Mouse (Mus musculus) ES-Bruce4 (cell line): ENCODE measurements around the gene Erlin1. TPM values are rescaled to one million over a fixed set of nuclear protein-coding genes. Genes with fewer than 3 reads are reported as not detected.

Source experiments
- H3K27ac ChIP-seq: 2 replicates; pipeline ENCODE4 v1.5.1; 2012; ENCODE audit warnings: low read length, inconsistent platforms; ENCODE audit not compliant: insufficient read depth
- H3K27me3 ChIP-seq: 2 replicates; pipeline ENCODE4 v1.6.1; 2012; ENCODE audit warnings: mild to moderate bottlenecking, low read length, inconsistent platforms; ENCODE audit not compliant: control insufficient read depth, poor library complexity, insufficient read depth, severe bottlenecking
- H3K36me3 ChIP-seq: 2 replicates; pipeline ENCODE4 v1.6.1; 2012; ENCODE audit warnings: inconsistent platforms, mild to moderate bottlenecking, low read length, moderate library complexity; ENCODE audit not compliant: control insufficient read depth, poor library complexity, insufficient read depth, severe bottlenecking
- H3K4me1 ChIP-seq: one replicate; pipeline ENCODE4 v1.8.1; 2011; ENCODE audit warnings: low read length; ENCODE audit not compliant: control insufficient read depth, insufficient read depth
- H3K4me3 ChIP-seq: 2 replicates; pipeline ENCODE4 v1.5.1; 2011; ENCODE audit warnings: low read depth, mild to moderate bottlenecking, low read length
- H3K9ac ChIP-seq: 2 replicates; pipeline ENCODE4 v1.6.1; 2012; ENCODE audit warnings: low read depth, mild to moderate bottlenecking, inconsistent platforms; ENCODE audit not compliant: poor library complexity, severe bottlenecking
- H3K9me3 ChIP-seq: replicated peaks from 2 replicates; pipeline ENCODE4 v1.6.1; 2012; ENCODE audit warnings: mild to moderate bottlenecking, low read length, inconsistent platforms; ENCODE audit not compliant: control insufficient read depth, poor library complexity, insufficient read depth, severe bottlenecking
- CTCF ChIP-seq: IDR thresholded peaks from one replicate; pipeline ENCODE4 v1.8.1; 2011; ENCODE audit warnings: low read depth, low read length
- EP300 ChIP-seq: IDR thresholded peaks from 2 replicates; pipeline ENCODE4 v1.6.1; 2011; ENCODE audit warnings: low read depth, low read length; ENCODE audit not compliant: insufficient read depth
- POLR2A ChIP-seq: IDR thresholded peaks from one replicate; pipeline ENCODE4 v1.8.1; 2011; ENCODE audit warnings: low read length; ENCODE audit not compliant: insufficient read depth
- polyA plus RNA-seq: library from polyadenylated mRNA; stranded (reverse); fragments of >200 nt; gene quantifications from 2 replicates; pipeline ENCODE4 v1.2.4, GENCODE M21; 2011; ENCODE audit warnings: low read depth; ENCODE audit not compliant: missing spikeins, insufficient read depth, insufficient read length

The Erlin1 gene
- polyA plus RNA-seq, 1 experiment = 23.2 TPM

DNA sequence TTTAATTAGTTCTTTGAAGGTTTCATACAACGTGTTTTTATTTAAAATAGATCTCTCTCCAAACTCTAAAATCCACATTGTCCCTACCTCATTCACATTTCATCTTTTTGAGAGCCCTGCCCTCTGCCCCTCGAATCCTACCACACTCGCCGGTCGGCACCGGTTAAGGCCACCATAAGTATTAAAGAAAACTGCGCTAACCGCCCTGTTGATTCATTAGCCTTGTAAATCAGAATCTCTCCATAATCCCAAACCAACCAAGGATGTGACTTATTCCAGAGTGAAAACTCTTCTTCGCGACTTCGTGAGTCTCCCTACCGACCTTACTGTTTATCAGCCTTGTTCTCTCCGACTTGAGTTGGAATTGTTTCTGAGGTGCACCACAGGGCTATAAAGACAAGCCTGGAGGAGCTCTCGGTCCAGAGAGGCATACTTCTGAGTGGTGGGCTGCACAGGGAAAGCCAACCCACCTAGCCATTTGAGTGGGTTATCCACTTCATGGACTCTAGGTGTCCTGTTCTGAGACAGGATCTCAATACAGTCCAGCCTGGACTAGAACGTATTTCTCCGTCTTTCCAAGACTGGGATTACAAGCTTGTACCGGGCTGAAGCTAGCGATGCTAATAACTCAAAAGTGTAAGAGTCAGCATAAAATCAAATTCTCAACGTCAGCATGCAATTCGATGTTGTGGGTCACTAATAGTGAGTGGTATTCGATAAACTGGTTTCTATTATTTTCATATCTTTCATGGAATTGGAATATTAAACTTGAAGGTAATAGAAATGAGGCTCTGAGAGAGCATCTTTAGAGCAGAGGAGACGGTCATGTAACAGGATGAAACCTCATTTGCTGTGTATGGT, 38.3 kb upstream of the Erlin1 start:
- Histone ChIP-seq H3K4me3 (peak overlapping the region; percentile 88), H3K9me3 (no peaks in the 10 kb centered on the region), H3K36me3 (peaks cover 8% of the 10 kb centered on the region), H3K4me1 (no peaks in the 10 kb centered on the region), H3K27ac (peak overlapping the region; percentile 78), H3K27me3 (no peaks in the 10 kb centered on the region), H3K9ac (peak overlapping the region; percentile 80)
- no peak for TF ChIP-seq CTCF
- TF ChIP-seq POLR2A = no peak
- no peak for TF ChIP-seq EP300

DNA sequence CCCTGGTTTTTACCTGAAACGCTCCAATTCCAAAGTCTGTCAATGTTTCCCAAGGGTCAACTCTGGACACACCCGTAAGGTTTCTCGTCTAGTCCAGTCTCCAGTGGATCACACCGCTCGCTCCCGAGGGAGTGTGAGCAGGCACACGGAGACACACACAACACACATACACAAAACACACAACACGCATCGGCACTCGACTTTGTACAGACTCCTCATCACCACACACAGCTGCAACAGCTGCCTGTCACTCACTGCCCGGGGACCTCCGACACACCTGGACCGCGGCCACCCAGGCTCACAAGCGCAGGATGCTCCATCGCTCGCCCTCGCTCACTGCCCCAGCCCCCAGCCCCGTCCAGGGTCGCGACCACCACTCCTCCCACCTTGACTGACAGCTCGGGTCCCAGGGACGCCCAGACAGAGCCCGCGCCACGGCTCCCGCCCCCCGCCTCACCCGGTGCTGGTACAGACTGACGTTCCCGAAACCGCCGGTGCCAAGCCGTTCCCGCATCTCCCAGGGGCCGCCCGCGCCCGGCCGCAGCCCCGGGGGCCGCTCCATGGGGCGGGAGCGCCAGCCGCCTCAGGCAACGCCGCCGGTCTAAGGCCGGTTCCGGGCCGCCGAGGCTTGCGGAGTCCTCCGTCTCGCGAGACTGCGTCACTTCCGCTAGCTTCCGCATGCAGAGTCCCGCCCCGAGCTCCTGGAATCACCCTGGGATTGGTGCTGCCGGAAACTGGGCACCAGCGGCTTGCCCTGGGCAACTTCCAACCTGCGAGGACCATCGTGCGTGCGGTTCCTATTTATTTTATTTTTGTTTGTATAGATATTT, 37.5 kb upstream of the Erlin1 start, which contains the start of gene Chuk:
Gene Chuk, minus strand, starts transcription at position 650 of the 830 bp plus-strand sequence.
- TF ChIP-seq POLR2A (peak; percentile 67), CTCF (no peak)
- H3K9me3 ChIP-seq = no peaks in the 10 kb centered on the region
- H3K9ac ChIP-seq = peak within 1 kb of the TSS; percentile 80
- no peaks in the 10 kb centered on the region for H3K4me1 ChIP-seq
- H3K27ac ChIP-seq = peak within 1 kb of the TSS; percentile 78
- H3K4me3 ChIP-seq = peak within 1 kb of the TSS; percentile 88
- no peaks in the 10 kb centered on the region for H3K27me3 ChIP-seq
- H3K36me3 ChIP-seq = peaks cover 2% of the 10 kb centered on the region

DNA sequence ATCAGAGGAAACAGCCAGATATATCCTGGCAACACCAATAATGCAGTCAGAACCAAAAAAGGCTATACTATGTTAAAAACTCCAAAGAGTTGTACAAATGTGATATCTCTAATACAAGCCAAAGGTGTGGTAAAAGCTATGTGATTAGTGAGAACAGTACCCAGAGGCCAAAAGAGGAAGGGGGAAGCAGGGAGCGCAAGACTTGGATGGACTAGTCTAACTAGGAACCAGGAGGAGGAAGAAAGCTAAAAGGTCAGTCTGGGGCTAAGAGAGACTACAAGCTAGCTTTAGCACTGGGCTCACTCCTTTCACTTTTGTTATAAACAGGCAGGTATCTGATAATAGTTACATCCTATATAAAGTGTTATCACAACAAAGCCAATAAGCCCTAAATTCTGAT, 34.8 kb upstream of the Erlin1 start:
- Histone ChIP-seq H3K4me1 (no peaks in the 10 kb centered on the region), H3K27me3 (no peaks in the 10 kb centered on the region), H3K36me3 (peaks cover 8% of the 10 kb centered on the region), H3K9ac (no peak overlapping the region), H3K27ac (no peak overlapping the region), H3K4me3 (no peak overlapping the region), H3K9me3 (no peaks in the 10 kb centered on the region)
- TF ChIP-seq POLR2A (no peak), CTCF (no peak), EP300 (no peak)

DNA sequence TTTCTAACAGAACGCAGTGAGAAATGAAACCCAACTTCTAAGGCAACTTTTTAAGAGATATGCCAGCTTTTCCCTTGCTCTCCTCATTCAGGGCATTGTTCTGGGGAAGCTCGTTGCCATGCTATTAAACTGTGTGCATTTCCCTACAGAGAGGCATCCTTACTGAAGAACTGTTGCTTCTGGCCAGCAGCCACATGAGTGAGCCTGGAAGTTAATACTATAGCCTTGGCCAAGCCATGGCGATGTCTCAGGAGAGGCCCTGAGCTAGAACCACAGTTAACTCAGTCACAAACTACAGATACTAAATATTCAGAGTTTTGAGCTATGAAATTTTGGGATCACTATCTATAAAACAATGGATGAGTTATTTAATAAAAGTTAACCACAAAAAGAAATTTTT, 33.4 kb upstream of the Erlin1 start:
- Histone ChIP-seq H3K36me3 (peaks cover 8% of the 10 kb centered on the region), H3K4me3 (no peak overlapping the region), H3K4me1 (no peaks in the 10 kb centered on the region), H3K9ac (no peak overlapping the region), H3K27ac (no peak overlapping the region), H3K9me3 (no peaks in the 10 kb centered on the region), H3K27me3 (no peaks in the 10 kb centered on the region)
- TF ChIP-seq EP300 (no peak), CTCF (no peak), POLR2A (no peak)

DNA sequence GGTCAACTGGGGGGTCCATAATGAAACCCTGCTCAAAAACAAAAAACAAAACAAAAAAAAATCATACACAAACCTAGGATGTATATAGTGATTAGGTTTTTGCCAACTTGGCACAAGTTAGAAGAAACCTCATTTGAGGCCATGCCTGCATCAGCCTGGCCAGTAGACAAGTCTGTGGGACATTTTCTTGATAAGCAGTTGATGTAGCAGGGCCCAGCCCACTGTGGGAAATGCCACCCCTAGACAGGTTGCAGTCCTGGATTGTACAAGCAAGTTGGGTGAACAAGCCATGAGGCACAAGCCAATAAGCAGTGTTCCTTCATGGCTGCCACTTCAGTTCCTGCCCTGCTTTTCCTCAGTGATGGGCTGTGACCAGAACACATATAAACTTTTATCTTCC, 31.3 kb upstream of the Erlin1 start:
- no peak overlapping the region for H3K4me3 ChIP-seq
- TF ChIP-seq POLR2A (no peak), CTCF (no peak), EP300 (no peak)
- H3K27me3 ChIP-seq = no peaks in the 10 kb centered on the region
- H3K9me3 ChIP-seq = no peaks in the 10 kb centered on the region
- H3K36me3 ChIP-seq = peaks cover 14% of the 10 kb centered on the region
- H3K9ac ChIP-seq = no peak overlapping the region
- no peaks in the 10 kb centered on the region for H3K4me1 ChIP-seq
- no peak overlapping the region for H3K27ac ChIP-seq
